Mouse (Mus musculus) cerebellum, adult 2 months (tissue): Measurements from ENCODE around the gene Mrtfa.
A peak's percentile ranks its signal among the peaks of the same experiment; 100 is the strongest.

Source experiments
- CTCF ChIP-seq: fragments of 200-500 bp; IDR thresholded peaks from 2 replicates; pipeline ENCODE4 v1.5.1; 2011; ENCODE audit warnings: low read depth, mild to moderate bottlenecking, control low read depth, low read length, moderate library complexity, borderline replicate concordance; ENCODE audit not compliant: insufficient read depth
- POLR2A ChIP-seq: fragments of 200-500 bp; IDR thresholded peaks from 2 replicates; pipeline ENCODE4 v1.6.1; 2011; ENCODE audit warnings: low read length, control low read depth, borderline replicate concordance; ENCODE audit not compliant: insufficient read depth

- peak; percentile 30; the same call in 1 of the 2 replicates for TF ChIP-seq CTCF
- TF ChIP-seq POLR2A: no peak
Observed at GRCm38 (mm10) chr15:81239261-81239660, 48.7 kb upstream of the Mrtfa start.
